Comparison of ENCODE assay signal across 8 mouse cellular contexts in genomic region chr4:109406054-109406485, GRCm38 (mm10). TPM values are rescaled to one million over a fixed set of nuclear protein-coding genes. Genes with fewer than 3 reads are reported as not detected.
DNase-seq lines count a peak whose midpoint lies in the region; ATAC-seq and TF ChIP-seq lines count a peak whose summit lies in the region.

No protein-coding gene starts in this region.

- peak; percentile 25 for DNase-seq in R1 (ENCODE audit: low read depth, low spot score)
- peak; percentile 59 to 70 for DNase-seq in cerebellum, adult 2 months
- DNase-seq in heart, postnatal 14 days = peak; percentile 74 to 80
- peak; percentile 91 for DNase-seq in large intestine, adult 2 months (ENCODE audit: low read depth, low spot score)
- peak; percentile 40 for DNase-seq in ovary, postnatal 36 days (ENCODE audit: low spot score)

- ATAC-seq in forebrain, embryonic 15.5 days (replicated peaks) = peak; percentile 45
- peak; percentile 82 for ATAC-seq in lung, embryonic 15.5 days (ENCODE audit: borderline replicate concordance, extremely low read depth, low FRiP score, low TSS enrichment)
- no peak for ATAC-seq in CD4-positive, CD25-positive, alpha-beta regulatory T cell, adult 4 months

- intact Hi-C loops in heart, postnatal 14 days (cut with DNase I) = no loop called here

- H3K9me3 ChIP-seq in forebrain, embryonic 15.5 days = no peaks in the 10 kb centered on the region
- no peaks in the 10 kb centered on the region for H3K9me3 ChIP-seq in lung, embryonic 15.5 days

- no peaks in the 10 kb centered on the region for H3K27me3 ChIP-seq in cerebellum, adult 2 months (ENCODE audit: control insufficient read depth, insufficient read depth, low read length)
- no peaks in the 10 kb centered on the region for H3K27me3 ChIP-seq in forebrain, embryonic 15.5 days
- H3K27me3 ChIP-seq in lung, embryonic 15.5 days = no peaks in the 10 kb centered on the region

- peak overlapping the region; percentile 80 for H3K4me3 ChIP-seq in cerebellum, adult 2 months (replicated peaks; ENCODE audit: insufficient read depth, low read depth, low read length)
- peak overlapping the region; percentile 70 for H3K4me3 ChIP-seq in forebrain, embryonic 15.5 days
- H3K4me3 ChIP-seq in lung, embryonic 15.5 days = peak overlapping the region; percentile 65

- no peaks in the 10 kb centered on the region for H3K36me3 ChIP-seq in forebrain, embryonic 15.5 days
- H3K36me3 ChIP-seq in lung, embryonic 15.5 days = no peaks in the 10 kb centered on the region

- H3K9ac ChIP-seq in forebrain, embryonic 15.5 days (replicated peaks) = peak overlapping the region; percentile 68
- peak overlapping the region; percentile 53; the same call in 1 of the 2 replicates for H3K9ac ChIP-seq in lung, embryonic 15.5 days

- H3K4me1 ChIP-seq in cerebellum, adult 2 months (ENCODE audit: control insufficient read depth, insufficient read depth, low read length) = no peaks in the 10 kb centered on the region
- peaks cover 12% of the 10 kb centered on the region for H3K4me1 ChIP-seq in forebrain, embryonic 15.5 days
- peaks cover 25% of the 10 kb centered on the region for H3K4me1 ChIP-seq in lung, embryonic 15.5 days

- WGBS in cerebellum, adult 2 months = 6% methylated on average over 3 of the region's 3 CpGs
- 9% methylated on average over 3 of the region's 3 CpGs for WGBS in forebrain, embryonic 15.5 days
- WGBS in large intestine, adult 2 months = 2% methylated on average over 3 of the region's 3 CpGs
- 2% methylated on average over 3 of the region's 3 CpGs for WGBS in lung, embryonic 15.5 days

- no peak for TF ChIP-seq CTCF in cerebellum, adult 2 months (IDR thresholded peaks at IDR 0.05; ENCODE audit: borderline replicate concordance, insufficient read depth, low read depth, low read length)

- no peak for TF ChIP-seq POLR2A in cerebellum, adult 2 months (IDR thresholded peaks at IDR 0.05; ENCODE audit: borderline replicate concordance, insufficient read depth, low read length)

- H3K27ac ChIP-seq in cerebellum, adult 2 months (ENCODE audit: insufficient read depth, low read length) = peak overlapping the region; percentile 49
- 0 out of 2 replicates have a peak overlapping the region, but pooled peaks have one; percentile 3 for H3K27ac ChIP-seq in forebrain, embryonic 15.5 days (replicated peaks)
- peak overlapping the region; percentile 57 for H3K27ac ChIP-seq in lung, embryonic 15.5 days

- peak overlapping the region; percentile 99 for H3K4me2 ChIP-seq in forebrain, embryonic 15.5 days (replicated peaks)
- H3K4me2 ChIP-seq in lung, embryonic 15.5 days = peak overlapping the region; percentile 99

RNA-seq across cellular contexts. Expression of gene Ttc39a, which starts 0.4 kb away (rescaled TPM):
- 15.9 and 16.3 TPM in 2 replicates for polyA plus RNA-seq in cerebellum, adult 2 months (2012; rRNA removed)
- polyA plus RNA-seq in forebrain, embryonic 15.5 days (2015; fragmentation: Nextera tagmentation; extraction: Ambion mirVana) = 0.50 and 0.71 TPM in 2 replicates
- total RNA-seq in heart, postnatal 14 days (2021) = 1 to 10 TPM; 1.2 to 1.6 TPM
- polyA plus RNA-seq in large intestine, adult 2 months (2012; rRNA removed) = 24.0 and 28.3 TPM in 2 replicates
- 6.3 and 6.5 TPM in 2 replicates for polyA plus RNA-seq in lung, embryonic 15.5 days (2015; fragmentation: Nextera tagmentation; extraction: Ambion mirVana)
- polyA plus RNA-seq in CD4-positive, CD25-positive, alpha-beta regulatory T cell, adult 4 months (2017; shearing (Covaris generic)) = not detected

Comparison
In these comparisons a context has a peak if more than half of its experiments do, and no peak if none do; other contexts are left out.
1. DNase-seq: peak in every context shown above with its lines; median percentile 91 in large intestine, adult 2 months; 77 in heart, postnatal 14 days; 64 in cerebellum, adult 2 months; 40 in ovary, postnatal 36 days; 25 in R1.
2. H3K27ac ChIP-seq: peak in every context shown above with its lines; median percentile 57 in lung, embryonic 15.5 days; 49 in cerebellum, adult 2 months; 3 in forebrain, embryonic 15.5 days.